Comparison of ENCODE assay signal across 22 mouse cellular contexts in genomic region chr14:76877306-76877705, GRCm38 (mm10).
DNase-seq lines count a peak whose midpoint lies in the region; ATAC-seq and TF ChIP-seq lines count a peak whose summit lies in the region.
"Had no signal": no experiment of that assay in that cellular context is flagged by ENCODE, and none has a peak within 500 bp of the region (broad histone marks: within the 10 kb centered on the region; RNA-seq: fewer than 3 reads in every experiment).

No protein-coding gene starts in this region.

- 27% methylated on average over 5 of the region's 5 CpGs for WGBS in lung, embryonic 14.5 days

- H3K27me3 ChIP-seq in lung, embryonic 14.5 days (ENCODE audit: insufficient read depth, low read length), result no peaks in the 10 kb centered on the region
- H3K27me3 ChIP-seq: embryonic facial prominence, embryonic 12.5 days; forebrain, embryonic 12.5 days; hindbrain, embryonic 12.5 days; limb, embryonic 12.5 days; liver, embryonic 13.5 days; midbrain, embryonic 15.5 days; neural tube, embryonic 13.5 days had no signal

- no peak overlapping the region for H3K27ac ChIP-seq in lung, embryonic 14.5 days (ENCODE audit: low read depth)
- H3K27ac ChIP-seq: embryonic facial prominence, embryonic 12.5 days; forebrain, embryonic 12.5 days; hindbrain, embryonic 12.5 days; liver, embryonic 13.5 days; macrophage; midbrain, embryonic 15.5 days; neural tube, embryonic 13.5 days had no signal

- H3K36me3 ChIP-seq in lung, embryonic 14.5 days (ENCODE audit: insufficient read depth), result no peaks in the 10 kb centered on the region
- H3K36me3 ChIP-seq: embryonic facial prominence, embryonic 12.5 days; forebrain, embryonic 12.5 days; hindbrain, embryonic 12.5 days; limb, embryonic 12.5 days; liver, embryonic 13.5 days; midbrain, embryonic 15.5 days; neural tube, embryonic 13.5 days had no signal

- peaks cover 24% of the 10 kb centered on the region for H3K4me1 ChIP-seq in lung, embryonic 14.5 days (ENCODE audit: insufficient read depth)

- no peak for TF ChIP-seq CTCF in lung, embryonic 14.5 days (IDR thresholded peaks at IDR 0.05; ENCODE audit: low read depth)

- no peak overlapping the region for H3K9ac ChIP-seq in lung, embryonic 14.5 days
- H3K9ac ChIP-seq: embryonic facial prominence, embryonic 12.5 days; forebrain, embryonic 12.5 days; hindbrain, embryonic 12.5 days; limb, embryonic 12.5 days; liver, embryonic 13.5 days; midbrain, embryonic 15.5 days; neural tube, embryonic 13.5 days had no signal

- H3K4me2 ChIP-seq in lung, embryonic 14.5 days, result no peak overlapping the region
- H3K4me2 ChIP-seq: embryonic facial prominence, embryonic 12.5 days; forebrain, embryonic 12.5 days; hindbrain, embryonic 12.5 days; limb, embryonic 12.5 days; liver, embryonic 13.5 days; midbrain, embryonic 15.5 days; neural tube, embryonic 13.5 days had no signal

- no peak overlapping the region for H3K4me3 ChIP-seq in lung, embryonic 14.5 days (ENCODE audit: low read depth, low read length)
- H3K4me3 ChIP-seq: embryonic facial prominence, embryonic 12.5 days; erythroblast, embryonic 14.5 days; forebrain, embryonic 12.5 days; hindbrain, embryonic 12.5 days; limb, embryonic 12.5 days; liver, embryonic 13.5 days; midbrain, embryonic 15.5 days; neural tube, embryonic 13.5 days had no signal

- DNase-seq in kidney, adult 11 months, result peak; percentile 67
- no peak for DNase-seq in kidney, postnatal 10 days
- peak; percentile 14 for DNase-seq in lung, embryonic 14.5 days
- no peak for DNase-seq in lung, postnatal 36 days
- peak; percentile 67 for DNase-seq in kidney, postnatal 14 days
- no peak for DNase-seq in B cell, adult 2 months
- DNase-seq in adrenal gland, adult 18-20 months (ENCODE audit: low spot score in 2 of 2), result no peak
- DNase-seq: cerebellum, adult 11-12 months; cerebellum, postnatal 10 days; gastrocnemius, postnatal 25 days; heart, adult 18-20 months; liver, embryonic 13.5 days; lung, adult 2 months had no signal

- no peaks in the 10 kb centered on the region for H3K9me3 ChIP-seq in lung, embryonic 14.5 days (ENCODE audit: low read depth, low read length)
- H3K9me3 ChIP-seq: embryonic facial prominence, embryonic 12.5 days; forebrain, embryonic 12.5 days; hindbrain, embryonic 12.5 days; limb, embryonic 12.5 days; liver, embryonic 13.5 days; midbrain, embryonic 15.5 days; neural tube, embryonic 13.5 days had no signal

- ATAC-seq in lung, embryonic 14.5 days (ENCODE audit: insufficient read depth), result no peak
- ATAC-seq: intestine, postnatal 0 days; midbrain, embryonic 15.5 days had no signal

Comparison
In these comparisons a context has a peak if more than half of its experiments do, and no peak if none do; other contexts are left out.
1. DNase-seq: peak in kidney, adult 11 months (single experiment), lung, embryonic 14.5 days (single experiment) and kidney, postnatal 14 days (single experiment); none in kidney, postnatal 10 days (single experiment), lung, postnatal 36 days (single experiment), B cell, adult 2 months (0 of 2) and adrenal gland, adult 18-20 months (0 of 2).